ENCODE assay signal across 8 mouse cellular contexts in the genomic region with DNA sequence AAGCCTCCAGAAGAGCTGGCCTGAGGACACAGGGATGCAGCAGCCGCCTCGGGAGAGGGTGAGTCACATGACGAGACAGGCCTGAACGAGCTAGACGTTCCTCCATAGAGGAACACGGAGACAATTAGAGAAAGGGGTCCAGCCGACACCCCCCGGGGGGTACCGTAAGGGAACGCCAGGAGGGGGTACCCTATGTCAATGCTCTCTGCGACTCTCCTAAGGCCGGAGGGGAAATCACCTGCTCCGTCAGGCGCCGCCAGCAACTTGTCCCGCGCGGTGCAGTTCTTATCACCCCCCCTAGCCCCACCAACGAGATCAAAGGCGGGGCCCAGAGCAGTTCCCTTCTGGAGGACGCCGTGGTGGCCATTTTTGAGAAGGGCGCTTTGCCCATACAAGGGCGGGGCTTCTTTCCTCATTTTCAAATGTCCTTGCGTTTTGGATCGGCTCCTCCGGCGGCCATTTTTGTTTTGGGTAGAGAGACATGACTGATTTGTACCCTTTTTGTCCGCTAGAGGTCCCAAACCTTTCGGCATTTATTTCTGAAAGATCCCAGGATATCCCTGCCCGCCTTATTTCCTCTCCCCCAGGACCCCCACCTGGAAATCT. TPM values are rescaled to one million over a fixed set of nuclear protein-coding genes. Genes with fewer than 3 reads are reported as not detected.
A peak's percentile ranks its signal among the peaks of the same experiment; 100 is the strongest.
DNase-seq lines count a peak whose midpoint lies in the region; ATAC-seq lines count a peak whose summit lies in the region.

Gene Cuedc2, minus strand, starts transcription at position 372 of the 606 bp plus-strand sequence.

- H3K27me3 ChIP-seq in hindbrain, embryonic 14.5 days (ENCODE audit: control insufficient read depth, insufficient read depth, low read length) = no peaks in the 10 kb centered on the region

- DNase-seq in R1 (ENCODE audit: low read depth, low spot score) = peak; percentile 97
- DNase-seq in cerebellum, postnatal 25 days = peak; percentile 99
- DNase-seq in frontal cortex, postnatal 25 days (ENCODE audit: low spot score in 2 of 2) = peak; percentile 99
- peak; percentile 98 for DNase-seq in hindbrain, embryonic 14.5 days (ENCODE audit: low spot score)
- DNase-seq in layer of hippocampus, postnatal 36 days = peak; percentile 97 to 98
- DNase-seq in lung, postnatal 36 days = peak; percentile 99
- DNase-seq in retina, postnatal 1 day = peak; percentile 98
- DNase-seq in urinary bladder, adult 18-20 months (ENCODE audit: low spot score in 2 of 2) = peak; percentile 92 to 98

- WGBS in hindbrain, embryonic 14.5 days = under 1% methylated on average over 31 of the region's 31 CpGs

- H3K9ac ChIP-seq in hindbrain, embryonic 14.5 days = peak within 1 kb of the TSS; percentile 76

- H3K4me2 ChIP-seq in hindbrain, embryonic 14.5 days (replicated peaks) = peak within 1 kb of the TSS; percentile 60

- H3K4me1 ChIP-seq in hindbrain, embryonic 14.5 days (replicated peaks; ENCODE audit: control insufficient read depth, insufficient read depth, low read length) = peaks cover 13% of the 10 kb centered on the region

- no peaks in the 10 kb centered on the region for H3K36me3 ChIP-seq in hindbrain, embryonic 14.5 days (replicated peaks; ENCODE audit: control insufficient read depth, insufficient read depth)

- peak within 1 kb of the TSS; percentile 61 for H3K4me3 ChIP-seq in hindbrain, embryonic 14.5 days (replicated peaks; ENCODE audit: low read length)

- peak; percentile 91 for ATAC-seq in hindbrain, embryonic 14.5 days (ENCODE audit: low FRiP score)

- peak within 1 kb of the TSS; percentile 74 for H3K27ac ChIP-seq in hindbrain, embryonic 14.5 days

- no peaks in the 10 kb centered on the region for H3K9me3 ChIP-seq in hindbrain, embryonic 14.5 days (ENCODE audit: control insufficient read depth, low read length)

RNA-seq across cellular contexts. Expression of gene Cuedc2, which starts in this region (rescaled TPM):
- 318 and 321 TPM in 2 replicates for polyA plus RNA-seq in hindbrain, embryonic 14.5 days (2014; fragmentation: Nextera tagmentation; extraction: Ambion mirVana)
- total RNA-seq in layer of hippocampus, postnatal 36 days (2021) = 100 to 1,000 TPM; 164 to 167 TPM

Comparison
In these comparisons a context has a peak if more than half of its experiments do, and no peak if none do; other contexts are left out.
1. Peak in every context shown above with its lines: DNase-seq, ATAC-seq, H3K4me3 ChIP-seq and H3K27ac ChIP-seq.